Mouse (Mus musculus) brain, embryonic 14.5 days (tissue): ENCODE data around the gene Cd70.

Experiments used
- CTCF ChIP-seq: fragments of 200-500 bp; IDR thresholded peaks from 2 replicates; pipeline ENCODE4 v1.5.1; 2012; ENCODE audit warnings: inconsistent platforms, mild to moderate bottlenecking, moderate library complexity, borderline replicate concordance; ENCODE audit not compliant: insufficient read depth, insufficient read length; ENCODE audit errors: extremely low read depth
- POLR2A ChIP-seq: fragments of 200-500 bp; IDR thresholded peaks from 2 replicates; pipeline ENCODE4 v1.6.1; 2012; ENCODE audit warnings: mild to moderate bottlenecking, inconsistent platforms, borderline replicate concordance; ENCODE audit not compliant: poor library complexity, insufficient read depth, insufficient read length, severe bottlenecking; ENCODE audit errors: extremely low read depth

GRCm38 (mm10) chr17:57194041-57194507 is 44.5 kb upstream of the Cd70 start, which contains the start of gene Tnfsf14:
- no peak for TF ChIP-seq POLR2A
- no peak for TF ChIP-seq CTCF
